Mouse (Mus musculus) heart, embryonic 16.5 days (tissue): Measurements from ENCODE around the gene Slc52a3. TPM values are rescaled to one million over a fixed set of nuclear protein-coding genes. Genes with fewer than 3 reads are reported as not detected.
A peak's percentile ranks its signal among the peaks of the same experiment; 100 is the strongest.

Source experiments
- ATAC-seq: fragments of 200-750 bp; cut with Nextera tagmentation; replicated peaks from 2 replicates; pipeline ENCODE4 v1.8.0; 2017; ENCODE audit warnings: moderate number of reproducible peaks; ENCODE audit not compliant: insufficient read depth, low FRiP score; ENCODE audit errors: extremely low read depth
- H3K27ac ChIP-seq: fragments of 300-500 bp; sonication (generic); 2 replicates; pipeline ENCODE4 v1.5.1; 2014; ENCODE audit warnings: mild to moderate bottlenecking, low read length, control low read depth, moderate library complexity
- H3K27me3 ChIP-seq: fragments of 300-500 bp; sonication (generic); 2 replicates; pipeline ENCODE4 v1.6.1; 2014; ENCODE audit warnings: low read length, mixed read lengths; ENCODE audit not compliant: control insufficient read depth, insufficient read depth
- H3K36me3 ChIP-seq: fragments of 300-500 bp; sonication (generic); 2 replicates; pipeline ENCODE4 v1.6.1; 2014; ENCODE audit not compliant: control insufficient read depth, insufficient read depth
- H3K4me1 ChIP-seq: fragments of 300-500 bp; sonication (generic); 2 replicates; pipeline ENCODE4 v1.6.1; 2014; ENCODE audit warnings: low read length, mixed read lengths; ENCODE audit not compliant: control insufficient read depth, insufficient read depth
- H3K4me2 ChIP-seq: fragments of 300-500 bp; sonication (generic); 2 replicates; pipeline ENCODE4 v1.6.1; 2014; ENCODE audit warnings: low read depth, mild to moderate bottlenecking, control low read depth, low read length
- H3K4me3 ChIP-seq: fragments of 300-500 bp; sonication (generic); 2 replicates; pipeline ENCODE4 v1.5.1; 2014; ENCODE audit warnings: mild to moderate bottlenecking, control low read depth, low read length
- H3K9ac ChIP-seq: fragments of 300-500 bp; sonication (generic); 2 replicates; pipeline ENCODE4 v1.6.1; 2014; ENCODE audit warnings: low read length, control low read depth
- H3K9me3 ChIP-seq: fragments of 300-500 bp; sonication (generic); replicated peaks from 2 replicates; pipeline ENCODE4 v1.6.1; 2016; ENCODE audit warnings: low read length; ENCODE audit not compliant: control insufficient read depth
- WGBS: fragments of 180-500 bp; shearing (Covaris S2); extraction: QIAGEN DNeasy Blood & Tissue Kit; methylation state at CpG from one replicate; pipeline ENCODE4 v1.1.7; 2014; 5-methylcytosine and 5-hydroxymethylcytosine counted together
- microRNA counts: library from miRNA; unstranded; fragments of <30 nt; microRNA quantifications from one replicate; lab custom pipeline; 2016
- microRNA-seq: library from miRNA; unstranded; fragments of <30 nt; microRNA quantifications from one replicate; pipeline ENCODE4, GENCODE M21; 2017
- polyA plus RNA-seq: library from polyadenylated mRNA; unstranded; fragments of >200 nt; fragmentation: Nextera tagmentation; extraction: Ambion mirVana; gene quantifications from 2 replicates; pipeline ENCODE4 v1.2.1, GENCODE M21; 2015

Gene Slc52a3
- polyA plus RNA-seq, 1 experiment from 2014 or later: 1.1 TPM

DNA sequence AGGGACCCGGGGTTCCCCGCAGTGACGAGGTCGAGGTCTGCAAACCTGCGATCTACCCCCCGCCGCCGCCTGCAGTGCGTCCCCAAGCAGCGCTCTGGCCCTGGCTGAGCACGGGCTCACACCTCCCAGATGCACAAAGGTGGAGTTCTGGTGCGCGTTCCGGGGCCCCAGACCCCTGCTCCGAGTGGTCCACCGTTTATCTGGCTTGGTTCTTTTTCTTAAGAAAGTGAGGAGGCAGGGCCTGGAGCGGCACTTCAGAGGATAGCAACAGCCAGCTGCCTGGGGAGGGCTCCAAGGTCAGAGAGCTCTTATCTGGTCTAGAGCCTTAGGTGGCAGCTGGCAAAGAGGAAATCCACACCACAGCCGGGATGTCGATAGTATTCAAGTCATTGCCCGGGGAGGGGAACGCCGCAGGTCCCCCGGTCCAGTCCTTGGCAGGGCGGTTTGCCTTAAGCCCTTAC lies 52.7 kb downstream of the Slc52a3 start:
- no peak for ATAC-seq
- Histone ChIP-seq H3K27me3 (peaks cover 73% of the 10 kb centered on the region), H3K4me1 (peaks cover 15% of the 10 kb centered on the region), H3K27ac (no peak overlapping the region), H3K36me3 (no peaks in the 10 kb centered on the region), H3K9ac (peak overlapping the region; percentile 42), H3K9me3 (no peaks in the 10 kb centered on the region), H3K4me2 (peak overlapping the region; percentile 93), H3K4me3 (peak overlapping the region; percentile 58)
- under 1% methylated on average over 24 of the region's 24 CpGs for WGBS

DNA sequence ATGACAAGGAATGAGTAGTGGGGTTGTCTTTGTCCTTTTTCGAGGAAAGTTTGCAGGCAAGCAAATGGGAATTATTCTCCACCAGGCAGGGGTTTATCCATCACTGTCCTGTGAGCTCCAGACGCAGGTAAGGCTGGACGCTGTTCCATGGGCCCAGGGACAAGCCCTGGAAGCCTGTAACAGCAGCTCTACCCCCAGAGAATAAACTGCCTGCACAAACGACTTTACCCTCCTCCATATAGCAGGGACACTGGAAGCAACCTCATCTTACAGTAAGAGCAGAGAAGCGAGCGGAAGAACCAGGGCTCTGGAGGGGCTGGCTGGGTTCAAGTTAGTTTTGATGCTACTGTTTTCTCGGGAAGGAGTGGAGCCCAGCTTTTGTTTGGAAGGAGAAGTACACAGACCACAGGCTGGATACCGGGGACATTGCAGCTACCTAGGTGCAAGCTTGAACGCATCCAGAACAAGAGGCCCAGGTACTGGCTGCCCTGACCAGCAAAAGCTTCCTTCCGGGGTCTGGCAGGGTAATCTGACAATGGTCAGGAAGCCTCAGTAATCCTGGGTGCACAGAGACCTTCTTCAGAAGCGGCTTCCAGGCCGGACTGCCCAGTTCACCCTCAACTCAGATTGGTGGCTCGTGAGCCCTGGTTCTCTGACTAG lies 53.4 kb downstream of the Slc52a3 start:
- WGBS: 6% methylated on average over 13 of the region's 13 CpGs
- H3K4me3 ChIP-seq: no peak overlapping the region
- H3K9me3 ChIP-seq: no peaks in the 10 kb centered on the region
- H3K4me2 ChIP-seq: no peak overlapping the region
- peaks cover 67% of the 10 kb centered on the region for H3K27me3 ChIP-seq
- no peaks in the 10 kb centered on the region for H3K36me3 ChIP-seq
- no peak overlapping the region for H3K27ac ChIP-seq
- no peak for ATAC-seq
- H3K9ac ChIP-seq: no peak overlapping the region
- peaks cover 15% of the 10 kb centered on the region for H3K4me1 ChIP-seq

DNA sequence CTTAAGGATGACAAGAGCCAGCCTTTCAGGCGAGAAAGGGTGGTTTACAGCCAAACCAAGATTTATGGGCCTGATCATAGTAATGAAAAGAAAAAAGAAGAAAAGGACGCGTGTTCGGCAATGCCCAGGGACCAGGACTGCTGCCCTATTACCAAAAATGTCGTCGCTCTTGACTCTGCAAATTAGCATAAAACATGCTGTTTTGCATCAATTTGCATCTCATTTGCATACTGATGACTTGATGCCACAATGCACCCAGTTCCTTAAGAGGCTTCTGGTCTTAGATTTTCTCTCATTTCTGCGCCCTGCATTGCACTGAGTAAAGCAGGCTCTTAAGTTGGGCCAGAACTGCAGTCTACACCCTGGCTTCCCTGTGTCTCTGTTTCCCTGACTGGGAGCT lies 54.0 kb downstream of the Slc52a3 start:
- H3K4me1 ChIP-seq: peaks cover 15% of the 10 kb centered on the region
- no peaks in the 10 kb centered on the region for H3K9me3 ChIP-seq
- no peak overlapping the region for H3K27ac ChIP-seq
- H3K4me3 ChIP-seq: no peak overlapping the region
- no peak overlapping the region for H3K4me2 ChIP-seq
- no peaks in the 10 kb centered on the region for H3K36me3 ChIP-seq
- H3K9ac ChIP-seq: no peak overlapping the region
- no peak for ATAC-seq
- peaks cover 64% of the 10 kb centered on the region for H3K27me3 ChIP-seq
- WGBS: 19% methylated on average over 7 of the region's 7 CpGs

DNA sequence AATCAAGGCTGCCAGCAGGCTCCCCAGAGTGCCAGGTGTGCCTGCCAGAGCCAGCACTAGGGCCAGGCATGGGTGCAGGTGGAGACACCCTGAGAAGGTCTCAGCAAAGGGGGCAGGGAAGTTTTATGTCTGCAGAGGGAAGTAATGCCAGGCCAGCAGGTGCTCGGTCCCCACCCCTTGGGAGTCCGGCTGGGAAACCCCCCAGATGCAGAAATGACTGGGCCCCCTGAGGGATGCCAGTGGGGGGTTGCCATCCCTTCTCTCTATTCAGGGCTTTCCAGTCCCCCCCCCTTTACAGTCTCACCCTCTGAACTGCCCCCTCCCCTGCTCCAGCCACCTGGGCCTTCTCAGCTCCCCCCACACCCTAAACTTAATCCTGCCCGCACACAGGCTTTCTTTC lies 55.7 kb downstream of the Slc52a3 start:
- WGBS: 65% methylated on average over 3 of the region's 3 CpGs
- no peak overlapping the region for H3K27ac ChIP-seq
- H3K9me3 ChIP-seq: no peaks in the 10 kb centered on the region
- H3K4me2 ChIP-seq: no peak overlapping the region
- no peak for ATAC-seq
- H3K4me1 ChIP-seq: peaks cover 15% of the 10 kb centered on the region
- no peaks in the 10 kb centered on the region for H3K36me3 ChIP-seq
- peaks cover 68% of the 10 kb centered on the region for H3K27me3 ChIP-seq
- H3K9ac ChIP-seq: no peak overlapping the region
- no peak overlapping the region for H3K4me3 ChIP-seq

DNA sequence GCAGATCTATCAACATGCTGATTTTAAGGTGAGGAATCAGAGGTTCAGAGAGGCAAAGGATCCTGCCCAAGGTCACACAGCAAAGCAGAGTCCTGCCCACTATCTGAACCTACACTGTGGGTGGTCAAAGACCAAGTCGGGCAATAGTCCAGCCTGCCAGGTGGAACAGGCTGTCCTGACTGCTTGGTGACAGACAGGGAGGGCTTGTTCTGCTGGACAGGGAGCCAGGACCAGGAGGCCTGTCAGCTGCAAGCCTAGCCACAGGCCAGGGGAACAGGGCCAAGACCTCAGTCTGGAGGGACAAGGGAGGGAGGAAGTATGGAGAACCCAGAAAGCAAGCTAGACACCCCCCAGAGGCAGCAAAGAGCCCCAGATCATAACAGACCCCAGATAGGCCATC lies 59.1 kb downstream of the Slc52a3 start:
- Histone ChIP-seq H3K9ac (no peak overlapping the region), H3K36me3 (no peaks in the 10 kb centered on the region), H3K27me3 (peaks cover 48% of the 10 kb centered on the region), H3K9me3 (no peaks in the 10 kb centered on the region), H3K4me2 (no peak overlapping the region), H3K4me3 (no peak overlapping the region), H3K4me1 (no peaks in the 10 kb centered on the region), H3K27ac (no peak overlapping the region)
- WGBS: 38% methylated on average over 1 of the region's 1 CpGs
- no peak for ATAC-seq

DNA sequence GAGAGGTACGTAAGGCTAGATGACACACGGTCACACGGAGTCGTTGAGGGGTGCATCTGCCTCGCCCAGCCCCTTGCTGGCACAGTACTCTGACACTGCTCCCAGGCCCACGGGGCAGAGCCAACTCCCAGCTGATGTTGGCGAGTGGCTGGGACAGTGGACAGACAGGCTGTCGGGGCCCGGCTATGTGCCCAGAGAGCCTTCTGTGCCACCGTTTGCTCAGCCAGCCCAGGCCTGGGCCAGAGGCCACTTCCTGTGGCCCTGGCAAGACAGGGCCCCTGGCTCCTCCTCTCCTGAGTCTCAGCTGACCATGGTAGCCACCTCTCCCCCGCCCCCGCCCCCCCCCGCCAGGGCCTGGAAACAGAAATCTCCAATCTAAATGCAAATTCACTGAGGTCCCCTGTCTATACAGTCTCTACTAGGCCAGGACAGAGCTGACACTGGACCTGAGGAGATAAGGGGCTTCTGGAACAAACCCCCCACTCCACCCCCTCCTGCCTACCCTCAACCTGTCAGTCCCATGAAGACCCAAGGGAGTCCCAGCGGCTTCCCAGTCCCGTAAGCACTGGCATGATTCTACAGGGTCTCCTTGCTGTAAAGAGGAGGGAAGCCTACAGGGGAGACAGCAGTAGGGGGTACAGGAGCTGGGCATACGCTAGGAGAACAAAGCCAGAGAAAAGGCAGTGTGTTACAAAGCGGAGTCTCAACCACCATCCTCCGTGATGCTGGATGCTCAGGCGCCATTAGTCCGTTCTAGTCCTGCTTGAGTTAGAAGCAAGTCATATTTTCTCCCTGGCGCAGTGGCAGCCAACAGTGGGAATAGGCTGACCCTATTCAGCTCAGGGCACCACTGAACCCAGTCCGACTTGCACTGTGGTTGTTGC lies 60.3 kb downstream of the Slc52a3 start:
- no peaks in the 10 kb centered on the region for H3K9me3 ChIP-seq
- no peak overlapping the region for H3K4me2 ChIP-seq
- H3K4me3 ChIP-seq: no peak overlapping the region
- no peak overlapping the region for H3K9ac ChIP-seq
- no peaks in the 10 kb centered on the region for H3K4me1 ChIP-seq
- 62% methylated on average over 22 of the region's 22 CpGs for WGBS
- no peaks in the 10 kb centered on the region for H3K36me3 ChIP-seq
- peaks cover 36% of the 10 kb centered on the region for H3K27me3 ChIP-seq
- no peak for ATAC-seq
- H3K27ac ChIP-seq: no peak overlapping the region

DNA sequence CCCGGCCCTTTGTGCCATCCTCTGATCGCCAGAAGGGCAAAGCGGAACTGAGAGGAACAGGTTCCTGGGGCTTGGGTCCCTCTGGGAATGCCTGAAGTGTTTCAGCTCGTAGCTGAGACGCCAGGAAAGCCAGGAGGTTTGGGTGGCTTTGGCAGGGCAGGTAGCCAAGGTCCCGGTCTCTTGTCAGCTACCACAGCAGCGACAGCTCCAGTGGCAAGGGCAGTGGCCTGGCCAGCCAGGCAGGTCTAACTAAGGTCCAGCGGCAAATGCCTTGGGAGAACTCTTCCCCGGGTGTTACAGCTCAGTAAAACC lies 60.9 kb downstream of the Slc52a3 start:
- Histone ChIP-seq H3K9ac (no peak overlapping the region), H3K9me3 (no peaks in the 10 kb centered on the region), H3K4me3 (no peak overlapping the region), H3K36me3 (no peaks in the 10 kb centered on the region), H3K27me3 (peaks cover 30% of the 10 kb centered on the region), H3K27ac (no peak overlapping the region), H3K4me1 (no peaks in the 10 kb centered on the region), H3K4me2 (no peak overlapping the region)
- ATAC-seq: no peak
- 69% methylated on average over 9 of the region's 9 CpGs for WGBS

MicroRNAs encoded within 50 kb of the gene (microRNA counts, 519-probe panel; counts per million panel counts)
- not detected for microRNA mmu-miR-1953 (lab: Ali Mortazavi, UCI)

Small RNAs within 50 kb of the gene (microRNA-seq; reads per million reads assigned to microRNA genes)
- gene Mir1953: not detected

Other genes with a start within 250 kb of the Slc52a3 start
- gene Rspo4, start 153.6 kb upstream of the Slc52a3 start, polyA plus RNA-seq: 0.07 TPM in 1 of 2 replicates, not detected in the other
- gene Angpt4, start 85.3 kb upstream of the Slc52a3 start, polyA plus RNA-seq: 0.69 and 2.0 TPM in 2 replicates
- 10.9 and 12.3 TPM in 2 replicates for gene Fam110a, start 16.3 kb upstream of the Slc52a3 start, polyA plus RNA-seq
- gene Scrt2, start 85.0 kb downstream of the Slc52a3 start, polyA plus RNA-seq: not detected in 2 replicates
- gene Srxn1, start 109.0 kb downstream of the Slc52a3 start, polyA plus RNA-seq: 7.6 and 10.3 TPM in 2 replicates
- gene Tcf15, start 147.1 kb downstream of the Slc52a3 start, polyA plus RNA-seq: 13.4 and 14.0 TPM in 2 replicates
- 70.9 and 75.7 TPM in 2 replicates for gene Csnk2a1, start 230.3 kb downstream of the Slc52a3 start, polyA plus RNA-seq